Mouse (Mus musculus) c-Kit-positive CD71-positive TER-119-positive erythroid progenitor cells, embryonic 14.5 days (primary cell): ENCODE measurements around the gene Tfr2.
A peak's percentile ranks its signal among the peaks of the same experiment; 100 is the strongest.

ENCODE experiments used
- DNase-seq: peaks from one replicate; pipeline ENCODE4 v3.0.0-alpha.2; 2013; ENCODE audit warnings: low spot score

Gene Tfr2

DNA sequence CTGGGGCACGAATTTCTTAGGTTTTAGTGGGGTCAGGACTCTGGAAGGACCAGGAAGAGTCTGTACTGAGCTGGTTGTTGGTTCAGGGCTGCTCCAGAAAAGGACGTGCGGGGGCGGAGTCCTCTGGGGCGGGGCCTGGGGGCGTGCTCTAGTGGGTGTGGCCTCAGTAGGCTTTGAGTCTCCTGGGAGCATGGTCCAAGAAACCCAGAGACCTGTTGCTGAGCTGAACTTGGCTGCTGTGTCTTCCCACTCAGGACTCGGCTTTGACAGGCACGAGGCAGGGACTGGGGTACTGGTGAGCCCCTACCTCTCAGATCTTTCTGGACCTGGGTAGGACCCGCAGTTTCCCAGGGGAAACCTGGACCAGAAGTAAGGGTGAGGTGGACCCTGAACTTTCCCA lies at the start of gene Tfr2:
Gene Tfr2 (plus strand): TSS at position 176 of the 400 bp plus-strand sequence.
- DNase-seq, result peak; percentile 89

DNA sequence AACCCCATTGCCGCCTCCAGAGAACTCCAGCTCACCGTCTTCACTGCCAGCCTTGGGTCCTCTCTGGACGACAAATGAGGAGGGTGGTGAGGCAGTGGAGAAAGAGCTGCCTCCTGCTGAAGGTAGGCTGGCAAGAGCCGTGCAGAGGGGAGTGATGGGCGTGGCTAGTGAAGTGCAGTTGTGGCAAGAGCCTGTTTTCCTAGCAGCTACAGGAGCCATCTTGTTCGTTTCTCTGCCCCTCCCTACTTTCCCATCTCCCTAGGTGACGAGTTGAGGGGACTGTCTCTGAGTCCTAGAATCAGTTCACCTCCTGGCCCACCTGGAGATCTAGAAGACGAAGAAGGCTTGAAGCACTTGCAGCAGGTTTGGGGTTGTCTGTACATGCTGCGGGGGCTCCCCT lies 47.8 kb upstream of the Tfr2 start:
- no peak for DNase-seq

GRCm38 (mm10) chr5:137522711-137523110 lies 46.9 kb upstream of the Tfr2 start:
- no peak for DNase-seq

GRCm38 (mm10) chr5:137523396-137524250 lies 46.0 kb upstream of the Tfr2 start:
- DNase-seq, result no peak

- no peak for DNase-seq
Observed at GRCm38 (mm10) chr5:137524251-137524515, 45.5 kb upstream of the Tfr2 start.

DNA sequence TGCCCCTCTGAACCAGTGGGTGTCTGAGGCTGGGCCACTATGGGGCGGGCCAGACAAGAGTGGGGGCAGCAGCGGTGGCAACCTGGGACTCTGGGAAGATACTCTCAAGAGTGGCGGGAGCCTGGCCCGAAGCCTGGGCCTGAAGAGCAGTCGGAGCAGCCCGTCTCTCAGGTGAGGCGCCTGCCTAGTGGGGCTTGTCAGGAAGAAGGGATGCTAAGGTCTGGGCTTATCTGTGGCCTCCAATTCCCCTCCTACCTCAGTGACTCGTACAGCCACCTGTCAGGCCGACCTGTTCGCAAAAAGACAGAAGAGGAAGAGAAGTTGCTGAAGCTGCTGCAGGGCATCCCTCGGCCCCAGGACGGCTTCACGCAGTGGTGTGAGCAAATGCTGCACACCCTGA lies 45.0 kb upstream of the Tfr2 start:
- DNase-seq, result no peak

GRCm38 (mm10) chr5:137525511-137525910 lies 44.1 kb upstream of the Tfr2 start:
- DNase-seq, result no peak

DNA sequence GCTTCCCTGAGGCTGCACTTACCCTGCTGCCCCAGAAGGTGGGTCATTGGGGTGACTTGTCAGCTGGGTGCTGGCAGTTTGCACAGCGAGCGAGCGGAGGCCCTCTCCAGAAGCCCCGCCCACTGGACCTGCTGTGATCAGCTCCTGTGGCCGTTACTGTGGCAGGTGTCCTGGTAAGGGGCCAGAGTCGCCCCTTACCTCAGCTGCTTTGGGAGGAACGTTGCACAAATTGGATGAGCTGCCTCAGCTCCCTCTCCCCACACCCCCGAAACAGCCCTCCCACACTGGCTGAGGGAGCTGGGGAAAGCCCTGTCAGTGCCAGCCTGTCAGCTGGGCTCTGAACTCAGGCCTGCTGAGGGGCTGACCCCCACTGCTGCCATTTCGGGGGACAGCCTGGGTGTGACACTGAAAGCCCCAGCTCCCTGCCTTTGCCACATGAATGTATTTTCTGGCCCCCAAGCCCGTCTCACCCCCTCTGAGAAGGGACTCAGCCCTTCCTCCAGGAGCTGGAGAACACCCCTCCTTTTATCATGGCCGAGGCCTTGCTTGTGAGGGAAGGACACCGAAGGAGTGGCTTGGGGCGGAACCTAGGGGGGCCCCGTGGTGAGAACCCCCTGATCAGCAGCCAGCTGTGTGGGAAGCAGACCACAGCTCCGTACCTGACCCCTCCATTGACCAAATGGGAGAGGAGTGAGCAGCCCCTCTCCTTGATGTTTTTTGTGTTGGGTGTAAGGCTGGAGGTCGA lies 43.3 kb upstream of the Tfr2 start:
- DNase-seq, result no peak

GRCm38 (mm10) chr5:137527413-137527812 lies 42.2 kb upstream of the Tfr2 start:
- no peak for DNase-seq

- DNase-seq, result no peak
Observed at GRCm38 (mm10) chr5:137528247-137528968, 41.2 kb upstream of the Tfr2 start.

DNA sequence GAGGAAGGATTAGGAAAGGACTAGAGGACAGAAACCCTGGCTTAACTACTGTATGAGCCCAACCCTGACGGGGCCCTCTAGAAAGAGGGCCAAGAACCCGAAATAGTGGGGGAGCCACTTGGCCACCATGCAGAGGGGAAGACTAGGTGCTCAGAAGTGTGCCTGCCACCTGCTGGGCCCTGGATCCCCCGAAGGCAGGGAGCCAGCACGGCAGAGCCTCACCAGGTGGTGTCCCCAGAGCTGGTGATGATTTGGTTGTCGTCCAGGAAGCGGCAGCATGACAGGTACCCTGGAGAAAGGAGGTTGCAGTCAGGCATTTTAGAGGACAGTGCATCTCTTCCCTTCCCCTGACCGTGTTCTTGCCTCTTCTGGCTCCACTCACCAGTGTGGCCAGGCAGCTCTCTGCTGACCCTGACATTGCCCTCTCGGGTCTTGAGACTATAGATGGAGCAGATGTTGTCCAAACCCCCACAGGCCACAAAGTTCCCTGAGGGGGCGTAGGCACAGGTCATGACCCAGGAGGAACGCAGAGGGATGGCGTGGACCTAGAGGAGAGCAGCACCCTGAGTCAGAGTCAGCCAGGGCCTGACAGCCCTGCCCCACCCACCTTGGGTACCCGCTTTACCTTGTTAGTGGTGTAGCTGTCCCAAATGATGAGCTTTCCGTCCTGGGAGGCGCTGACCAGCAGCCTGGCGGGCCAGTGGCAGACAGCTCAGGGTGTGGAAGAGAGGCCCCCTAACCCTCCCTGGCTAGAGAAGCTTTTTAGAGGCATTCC lies 40.2 kb upstream of the Tfr2 start:
- DNase-seq, result no peak

DNA sequence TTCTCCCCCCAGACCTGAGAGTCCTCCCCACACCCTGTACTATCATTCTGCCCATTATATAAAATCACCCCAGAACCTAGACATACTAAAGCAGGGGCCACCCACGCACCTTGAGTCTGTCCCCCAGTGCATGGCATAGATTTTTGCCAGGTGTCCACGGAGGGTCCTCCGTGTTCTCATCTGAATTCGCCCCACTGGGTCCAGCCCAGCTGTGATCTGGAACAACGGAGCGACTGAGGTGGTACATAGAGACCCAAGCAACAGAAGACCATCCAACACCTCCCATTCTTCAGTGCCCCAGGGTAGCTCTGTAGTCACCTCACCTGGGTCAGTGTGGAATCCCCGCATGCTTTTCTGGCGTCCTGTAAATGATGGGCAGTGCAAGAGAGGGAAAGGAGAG lies 39.6 kb upstream of the Tfr2 start:
- no peak for DNase-seq

DNA sequence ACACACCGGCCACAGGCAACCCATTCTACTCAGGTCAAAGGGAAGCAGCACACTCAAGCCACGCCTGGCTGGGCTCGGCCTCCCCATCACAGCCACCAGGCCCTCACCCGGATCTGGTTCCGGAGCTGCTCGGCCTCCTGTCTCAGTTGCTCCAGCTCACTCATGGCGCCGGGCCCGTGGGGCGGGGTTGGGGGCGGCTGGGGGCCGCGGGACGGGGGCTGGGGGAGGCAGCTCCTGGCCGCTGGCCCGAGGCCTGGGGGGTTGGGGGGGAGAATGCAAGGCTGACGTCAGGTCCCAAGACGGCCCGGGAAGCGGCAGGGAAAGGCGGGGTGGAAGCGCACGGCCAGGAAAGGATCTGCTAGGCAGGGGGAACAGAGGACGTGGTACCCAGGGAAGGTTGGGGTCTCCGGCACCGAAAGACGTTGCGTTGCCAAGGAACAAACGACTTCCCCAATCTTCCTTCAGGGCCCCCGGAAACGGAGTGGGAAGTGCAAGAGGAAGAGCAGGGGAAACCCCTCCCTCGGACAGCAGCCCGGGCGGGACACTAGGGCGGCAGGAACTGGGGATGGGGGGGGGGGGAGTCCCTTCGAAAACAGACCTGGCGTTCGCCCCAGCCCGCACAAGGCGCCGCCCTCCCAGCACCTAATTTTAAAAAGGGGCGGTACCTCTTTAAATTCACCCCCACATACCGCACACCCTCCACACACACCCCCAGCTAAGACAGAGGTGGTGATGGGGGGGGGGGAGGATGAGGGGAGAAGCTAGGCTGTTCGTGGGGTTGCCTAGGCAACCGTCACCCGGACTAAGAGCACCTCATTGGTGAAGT lies 38.8 kb upstream of the Tfr2 start:
- DNase-seq, result peak; percentile 46

GRCm38 (mm10) chr5:137531414-137532130 lies 38.1 kb upstream of the Tfr2 start:
- no peak for DNase-seq

- peak; percentile 40 for DNase-seq
Observed at GRCm38 (mm10) chr5:137532131-137532807, 37.4 kb upstream of the Tfr2 start.

- DNase-seq, result no peak
Observed at GRCm38 (mm10) chr5:137532808-137533116, 36.9 kb upstream of the Tfr2 start.

DNA sequence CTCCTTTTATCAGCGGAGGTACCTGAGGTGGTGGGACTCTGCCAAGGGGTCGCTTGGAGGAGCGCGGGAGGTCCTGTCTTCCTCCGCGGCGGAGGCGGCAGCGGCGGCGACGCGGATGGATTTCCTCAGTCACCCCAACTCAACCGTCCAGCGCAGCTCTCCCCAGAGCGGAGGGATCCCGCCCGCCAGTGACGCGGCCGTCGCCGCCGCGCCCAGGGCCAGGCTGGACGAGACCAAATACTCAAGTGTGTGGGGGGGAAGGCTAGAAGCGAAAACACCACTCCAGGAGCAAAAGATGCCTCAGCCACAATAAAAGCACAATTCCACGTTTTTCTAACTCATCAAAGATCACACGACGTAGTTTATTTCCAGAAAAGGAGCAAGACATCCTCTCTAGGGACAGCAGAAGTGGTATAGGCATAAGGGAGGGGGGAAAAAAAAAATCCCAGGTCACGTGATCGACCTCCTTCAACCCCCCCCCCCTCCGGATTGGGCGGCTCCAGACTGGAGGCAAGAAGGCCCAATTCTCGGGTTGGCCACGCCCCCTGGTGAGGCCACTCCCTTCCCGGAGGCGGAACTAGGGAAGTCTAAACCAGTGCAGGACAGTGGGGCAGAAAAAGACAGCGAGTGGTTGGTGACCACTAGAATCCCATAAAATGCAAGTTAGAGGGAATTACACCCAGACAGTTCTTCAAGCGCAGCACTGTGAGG lies 36.4 kb upstream of the Tfr2 start, which contains the start of the genes Epo and Gnb2:
Gene Epo (minus strand): TSS at position 126 of the 711 bp plus-strand sequence.
Gene Gnb2 (minus strand): TSS at position 394 of the 711 bp plus-strand sequence.
- DNase-seq, result peak; percentile 99

- DNase-seq, result no peak
Observed at GRCm38 (mm10) chr5:137534762-137535161, 34.9 kb upstream of the Tfr2 start.

DNA sequence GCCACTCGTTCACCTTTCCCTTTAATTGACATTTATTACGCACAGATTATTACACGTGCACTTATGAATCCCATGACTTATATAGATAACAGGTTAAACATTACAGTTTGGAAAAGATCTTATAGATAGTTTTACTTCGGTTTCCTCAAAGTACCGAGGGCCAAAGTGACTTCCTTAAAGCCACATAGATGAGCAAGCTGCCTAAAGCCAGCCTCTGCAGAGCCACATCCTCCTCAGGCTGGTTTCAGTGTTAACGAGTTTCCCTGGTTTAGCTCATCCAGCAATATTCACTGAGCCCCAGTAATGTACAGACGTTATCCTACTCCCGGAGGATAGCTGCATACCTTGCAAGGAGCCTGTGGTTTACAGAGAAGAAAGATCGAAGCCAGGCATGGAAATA lies 34.3 kb upstream of the Tfr2 start:
- DNase-seq, result no peak
